Mouse (Mus musculus): ENCODE data around the gene Cr1l.

The Cr1l gene

GRCm38 (mm10) chr1:195130953-195131674, at the start of gene Cr1l:
Gene Cr1l (minus strand): TSS chr1:195131586.
- peak; percentile 96 for DNase-seq (ENCODE audit: low read depth, low spot score)

- peak; percentile 73 for DNase-seq (ENCODE audit: low read depth, low spot score)
Measured at GRCm38 (mm10) chr1:195175980-195176931, 44.9 kb upstream of the Cr1l start, which contains the start of gene Cr2. Gene Cr2 (minus strand): TSS chr1:195176716.

GRCm38 (mm10) chr1:195164996-195165755, 33.8 kb upstream of the Cr1l start:
- peak; percentile 2 for DNase-seq (ENCODE audit: low read depth, low spot score)

GRCm38 (mm10) chr1:195132070-195132469, 684 bp upstream of the Cr1l start:
- no peak for DNase-seq (ENCODE audit: low read depth, low spot score)

- peak; percentile 5 for DNase-seq (ENCODE audit: low read depth, low spot score)
Measured at GRCm38 (mm10) chr1:195131675-195132015, 259 bp upstream of the Cr1l start.

- peak; percentile 8 for DNase-seq (ENCODE audit: low read depth, low spot score)
Measured at GRCm38 (mm10) chr1:195130479-195130878, 907 bp downstream of the Cr1l start.

- no peak for DNase-seq (ENCODE audit: low read depth, low spot score)
Measured at GRCm38 (mm10) chr1:195129867-195130266, 1.5 kb downstream of the Cr1l start.

- DNase-seq (ENCODE audit: low read depth, low spot score), result no peak
Measured at GRCm38 (mm10) chr1:195114414-195114813, 17.0 kb downstream of the Cr1l start.

GRCm38 (mm10) chr1:195113621-195114020, 17.8 kb downstream of the Cr1l start:
- no peak for DNase-seq (ENCODE audit: low read depth, low spot score)

- DNase-seq (ENCODE audit: low read depth, low spot score), result no peak
Measured at GRCm38 (mm10) chr1:195100693-195101092, 30.7 kb downstream of the Cr1l start.

- DNase-seq (ENCODE audit: low read depth, low spot score), result no peak
Measured at GRCm38 (mm10) chr1:195098004-195098403, 33.4 kb downstream of the Cr1l start.

GRCm38 (mm10) chr1:195092220-195092720, 39.1 kb downstream of the Cr1l start, which contains the start of gene Cd46:
Gene Cd46 (minus strand): TSS chr1:195092249.
- peak; percentile 53 for DNase-seq (ENCODE audit: low read depth, low spot score)

GRCm38 (mm10) chr1:195091699-195092219, 39.6 kb downstream of the Cr1l start:
- DNase-seq (ENCODE audit: low read depth, low spot score), result no peak

GRCm38 (mm10) chr1:195082142-195082541, 49.2 kb downstream of the Cr1l start:
- DNase-seq (ENCODE audit: low read depth, low spot score), result no peak

Measured in brain, adult 2 months (tissue).